Mouse (Mus musculus): ENCODE results near the gene Gpr88. TPM values are rescaled to one million over a fixed set of nuclear protein-coding genes. Genes with fewer than 3 reads are reported as not detected.

Gpr88 gene
- total and polyA plus RNA-seq, 3 experiments, result not detected

GRCm38 (mm10) chr3:116233515-116233914 is 19.8 kb downstream of the Gpr88 start:
- no peaks in the 10 kb centered on the region for H3K9me3 ChIP-seq (replicated peaks; ENCODE audit: insufficient read depth, low read length)
- no peaks in the 10 kb centered on the region for H3K79me2 ChIP-seq (ENCODE audit: control insufficient read depth, insufficient read depth, low read length, poor library complexity)
- no peak for DNase-seq (ENCODE audit: low read depth, low spot score)
- H3K36me3 ChIP-seq (ENCODE audit: control insufficient read depth in 1 of 2, insufficient read depth in 2 of 2, low read length in 2 of 2), result no peaks in the 10 kb centered on the region
- no peak overlapping the region for H3K27ac ChIP-seq (ENCODE audit: control insufficient read depth, low read depth, low read length)
- H3K9ac ChIP-seq (ENCODE audit: control insufficient read depth, low read depth, low read length, poor library complexity, severe bottlenecking), result no peak overlapping the region
- TF ChIP-seq ZC3H11A (IDR thresholded peaks at IDR 0.05; ENCODE audit: low read depth, low read length), result no peak
- no peak for TF ChIP-seq TAL1 (IDR thresholded peaks at IDR 0.05; ENCODE audit: low read length)
- no peak for TF ChIP-seq USF1 (IDR thresholded peaks at IDR 0.05; ENCODE audit: low read depth, low read length)
- TF ChIP-seq MEF2A (IDR thresholded peaks at IDR 0.05; ENCODE audit: extremely low read depth, insufficient replicate concordance, low read depth, low read length, poor library complexity, severe bottlenecking), result no peak
- TF ChIP-seq USF2 (IDR thresholded peaks at IDR 0.05; ENCODE audit: borderline replicate concordance in 1 of 2, insufficient read depth in 1 of 2, low read depth in 1 of 2, low read length in 2 of 2), result no peak
- TF ChIP-seq TBP (IDR thresholded peaks at IDR 0.05; ENCODE audit: low read depth, low read length), result no peak
- TF ChIP-seq ETS1 (IDR thresholded peaks at IDR 0.05; ENCODE audit: low read depth, low read length), result no peak
- no peak for TF ChIP-seq MYB (IDR thresholded peaks at IDR 0.05; ENCODE audit: low read depth, low read length)
- no peak for TF ChIP-seq CHD1 (IDR thresholded peaks at IDR 0.05; ENCODE audit: low read depth, low read length)
- TF ChIP-seq CTCF (IDR thresholded peaks at IDR 0.05 in 2 of 3, conservative IDR thresholded peaks at IDR 0.05 in 1 of 3; ENCODE audit: control insufficient read depth in 1 of 3, insufficient read depth in 1 of 3, low read depth in 2 of 3, low read length in 3 of 3, poor library complexity in 1 of 3, severe bottlenecking in 1 of 3), result no peak
- no peak for TF ChIP-seq MAZ (IDR thresholded peaks at IDR 0.05; ENCODE audit: low read depth, low read length)
- TF ChIP-seq SIN3A (IDR thresholded peaks at IDR 0.05; ENCODE audit: low read length), result no peak
- TF ChIP-seq MAX (IDR thresholded peaks at IDR 0.05; ENCODE audit: low read length), result no peak
- TF ChIP-seq ZKSCAN1 (IDR thresholded peaks at IDR 0.05; ENCODE audit: low read depth, low read length), result no peak
- TF ChIP-seq NRF1 (IDR thresholded peaks at IDR 0.05; ENCODE audit: insufficient read depth, low read depth, low read length, poor library complexity, severe bottlenecking), result no peak
- no peak overlapping the region for H3K4me3 ChIP-seq (ENCODE audit: control insufficient read depth in 1 of 2, insufficient read depth in 1 of 2, low read depth in 2 of 2, low read length in 2 of 2)
- no peaks in the 10 kb centered on the region for H3K4me1 ChIP-seq (ENCODE audit: control insufficient read depth in 1 of 2, insufficient read depth in 2 of 2, low read length in 2 of 2)
- peaks cover 4 to 5% of the 10 kb centered on the region in 2 experiments for H3K27me3 ChIP-seq (ENCODE audit: control insufficient read depth in 1 of 2, insufficient read depth in 2 of 2, low read length in 2 of 2)

- peaks cover 4 to 5% of the 10 kb centered on the region in 2 experiments for H3K27me3 ChIP-seq (ENCODE audit: control insufficient read depth in 1 of 2, insufficient read depth in 2 of 2, low read length in 2 of 2)
- no peaks in the 10 kb centered on the region for H3K36me3 ChIP-seq (ENCODE audit: control insufficient read depth in 1 of 2, insufficient read depth in 2 of 2, low read length in 2 of 2)
- TF ChIP-seq MAZ (IDR thresholded peaks at IDR 0.05; ENCODE audit: low read depth, low read length) (no peak), ETS1 (IDR thresholded peaks at IDR 0.05; ENCODE audit: low read depth, low read length) (no peak), MAFK (IDR thresholded peaks at IDR 0.05; ENCODE audit: borderline replicate concordance, low read depth, low read length) (no peak), TCF12 (IDR thresholded peaks at IDR 0.05; ENCODE audit: low read depth, low read length) (no peak), MAX (IDR thresholded peaks at IDR 0.05; ENCODE audit: low read length) (no peak), MXI1 (IDR thresholded peaks at IDR 0.05; ENCODE audit: low read depth, low read length) (no peak), USF1 (IDR thresholded peaks at IDR 0.05; ENCODE audit: low read depth, low read length) (no peak), E2F4 (IDR thresholded peaks at IDR 0.05; ENCODE audit: borderline replicate concordance, low read depth, low read length) (no peak), RAD21 (IDR thresholded peaks at IDR 0.05; ENCODE audit: low read depth, low read length) (no peak), POLR2AphosphoS2 (IDR thresholded peaks at IDR 0.05; ENCODE audit: low read length) (no peak), RCOR1 (IDR thresholded peaks at IDR 0.05; ENCODE audit: low read depth, low read length) (no peak), BHLHE40 (IDR thresholded peaks at IDR 0.05; ENCODE audit: borderline replicate concordance, low read depth, low read length) (no peak), CHD2 (IDR thresholded peaks at IDR 0.05; ENCODE audit: low read length) (no peak), POLR2AphosphoS5 (IDR thresholded peaks at IDR 0.05; ENCODE audit: borderline replicate concordance, low read depth, low read length) (no peak), SIN3A (IDR thresholded peaks at IDR 0.05; ENCODE audit: low read length) (no peak), HCFC1 (IDR thresholded peaks at IDR 0.05; ENCODE audit: low read depth, low read length) (no peak), ZMIZ1 (IDR thresholded peaks at IDR 0.05; ENCODE audit: low read depth, low read length) (no peak), ZC3H11A (IDR thresholded peaks at IDR 0.05; ENCODE audit: low read depth, low read length) (no peak), MEF2A (IDR thresholded peaks at IDR 0.05; ENCODE audit: extremely low read depth, insufficient replicate concordance, low read depth, low read length, poor library complexity, severe bottlenecking) (no peak)
- no peaks in the 10 kb centered on the region for H3K9me3 ChIP-seq (replicated peaks; ENCODE audit: insufficient read depth, low read length)
- no peaks in the 10 kb centered on the region for H3K79me2 ChIP-seq (ENCODE audit: control insufficient read depth, insufficient read depth, low read length, poor library complexity)
- no peak for DNase-seq (ENCODE audit: low read depth, low spot score)
- no peaks in the 10 kb centered on the region for H3K4me1 ChIP-seq (ENCODE audit: control insufficient read depth in 1 of 2, insufficient read depth in 2 of 2, low read length in 2 of 2)
- no peak overlapping the region for H3K4me3 ChIP-seq (ENCODE audit: control insufficient read depth in 1 of 2, insufficient read depth in 1 of 2, low read depth in 2 of 2, low read length in 2 of 2)
- no peak overlapping the region for H3K27ac ChIP-seq (ENCODE audit: control insufficient read depth, low read depth, low read length)
- H3K9ac ChIP-seq (ENCODE audit: control insufficient read depth, low read depth, low read length, poor library complexity, severe bottlenecking), result no peak overlapping the region
These were observed 20.5 kb downstream of the Gpr88 start for GRCm38 (mm10) chr3:116232763-116233162.
